Mouse (Mus musculus) cortical plate, adult 2 months (tissue): ENCODE measurements around the gene Pik3ap1.

ENCODE experiments used
- CTCF ChIP-seq: fragments of 200-500 bp; IDR thresholded peaks from 2 replicates; pipeline ENCODE4 v1.5.1; 2011; ENCODE audit warnings: mild to moderate bottlenecking, control low read depth, low read length; ENCODE audit not compliant: insufficient read depth; ENCODE audit errors: extremely low read depth
- POLR2A ChIP-seq: fragments of 200-500 bp; IDR thresholded peaks from 2 replicates; pipeline ENCODE4 v1.6.1; 2011; ENCODE audit warnings: mild to moderate bottlenecking, low read length, control low read depth; ENCODE audit not compliant: insufficient read depth; ENCODE audit errors: extremely low read depth

DNA sequence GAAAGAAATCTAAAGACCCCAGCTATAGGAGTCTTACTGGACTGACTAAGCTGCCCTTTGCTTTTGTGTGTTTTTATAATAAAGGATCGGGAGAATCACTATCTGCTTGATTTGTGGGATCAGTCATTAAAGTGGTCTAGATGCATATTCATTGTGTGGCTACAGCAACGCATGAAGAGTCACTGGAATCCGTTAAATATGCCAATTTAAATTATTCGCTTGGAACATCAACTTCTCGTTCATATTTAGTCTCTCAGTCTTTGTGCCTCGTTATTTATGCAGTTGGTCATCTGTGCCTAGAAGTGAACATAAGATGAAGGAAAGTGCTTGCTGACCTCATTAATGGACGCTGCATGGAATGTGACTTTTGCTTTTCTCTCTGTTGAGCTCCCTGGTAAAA, 114.0 kb downstream of the Pik3ap1 start:
- TF ChIP-seq CTCF (no peak), POLR2A (no peak)
